Mouse (Mus musculus) liver, embryonic 14.5 days (tissue): Measurements from ENCODE around the gene Med12l.

Experiments
- CTCF ChIP-seq: IDR thresholded peaks from 2 replicates; pipeline ENCODE4 v1.5.1; 2016; ENCODE audit warnings: antibody characterized with exemption, low read depth, control low read depth
- EP300 ChIP-seq: IDR thresholded peaks from 2 replicates; pipeline ENCODE4 v1.6.1; 2016; ENCODE audit warnings: antibody characterized with exemption, low read depth

DNA sequence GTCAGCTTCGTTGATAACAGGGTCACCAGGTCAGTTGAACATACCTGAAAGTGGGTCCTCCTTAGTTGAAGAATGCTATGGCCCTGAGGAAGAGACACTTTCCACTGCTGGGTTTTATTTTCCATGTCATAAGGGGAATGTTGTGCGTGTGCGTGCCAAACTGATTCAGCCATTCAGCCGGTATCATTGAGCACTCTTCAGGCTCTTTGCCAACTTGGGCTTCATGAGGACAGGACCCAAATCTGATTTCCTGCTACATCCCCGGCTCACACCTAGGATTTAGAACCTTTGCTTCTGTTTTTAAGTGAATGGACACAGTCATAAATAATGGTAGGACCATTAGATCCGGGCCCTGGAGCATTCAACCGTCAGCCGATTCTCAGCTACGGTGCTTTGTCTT is 10.9 kb downstream of the Med12l start:
- TF ChIP-seq CTCF (no peak), EP300 (no peak)
